Mouse (Mus musculus): ENCODE results near the gene Ints11. TPM values are rescaled to one million over a fixed set of nuclear protein-coding genes. Genes with fewer than 3 reads are reported as not detected.

Gene Ints11
- 93.1 and 95.4 TPM in 2 replicates for polyA plus RNA-seq (2014; fragmentation: Nextera tagmentation; extraction: Ambion mirVana)

DNA sequence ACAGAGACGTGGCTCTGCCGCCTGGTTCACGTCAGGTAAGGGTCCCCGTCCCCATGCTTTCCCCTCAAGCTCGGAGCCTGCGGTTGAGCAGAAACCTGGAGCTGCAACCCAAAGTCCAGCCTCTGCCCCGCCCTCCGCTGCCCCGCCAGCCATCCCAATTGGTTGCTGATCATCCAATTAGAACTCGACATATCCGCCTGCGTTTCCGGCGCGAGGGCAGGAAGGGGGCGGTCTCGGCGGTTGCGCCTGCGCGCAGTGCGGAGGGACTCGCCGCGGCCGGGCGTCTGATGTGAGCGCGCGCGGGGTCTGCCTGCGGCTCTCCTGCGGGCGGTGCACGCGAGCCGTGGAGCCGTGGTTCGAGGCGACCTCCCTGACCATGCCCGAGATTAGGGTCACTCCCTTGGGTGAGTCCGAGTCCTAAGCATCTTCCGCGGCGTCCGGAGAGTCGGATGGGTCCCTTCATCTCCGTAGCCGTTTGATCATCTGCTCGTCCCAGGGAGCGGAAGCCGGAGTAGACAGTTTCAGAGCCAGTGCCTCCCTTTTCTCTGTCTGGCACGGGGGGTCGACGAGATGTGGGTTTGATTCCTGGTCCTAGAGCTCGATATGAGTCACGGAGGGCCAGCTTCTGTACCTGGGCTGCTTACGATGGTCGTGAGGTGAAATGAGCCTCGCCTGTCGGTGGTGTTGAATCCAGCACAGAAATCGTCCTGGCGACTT is at the start of gene Ints11, which contains the start of gene Cptp:
Ints11 (plus strand) TSS at position 230 of the 717 bp plus-strand sequence.
Cptp (minus strand) TSS at position 124 of the 717 bp plus-strand sequence.
- Histone ChIP-seq H3K27ac (ENCODE audit: low read depth, low read length) (peak within 1 kb of the TSS; percentile 67), H3K4me2 (replicated peaks; ENCODE audit: low read depth, low read length) (peak within 1 kb of the TSS; percentile 91), H3K9ac (ENCODE audit: low read depth, low read length) (peak within 1 kb of the TSS; percentile 81), H3K27me3 (ENCODE audit: control insufficient read depth, insufficient read depth, low read length) (no peaks in the 10 kb centered on the region), H3K4me1 (replicated peaks; ENCODE audit: control insufficient read depth, insufficient read depth, low read length) (0 out of 2 replicates have a peak, but pooled peaks cover 3% of the 10 kb centered on the region), H3K36me3 (ENCODE audit: control insufficient read depth, insufficient read depth, low read length) (peaks cover 5% of the 10 kb centered on the region), H3K4me3 (ENCODE audit: low read depth, low read length) (peak within 1 kb of the TSS; percentile 85), H3K9me3 (ENCODE audit: control insufficient read depth, low read length) (no peaks in the 10 kb centered on the region)
- WGBS = under 1% methylated on average over 61 of the region's 63 CpGs
- ATAC-seq (ENCODE audit: low FRiP score) (peak; percentile 97), DNase-seq (ENCODE audit: low spot score) (peak; percentile 96)

DNA sequence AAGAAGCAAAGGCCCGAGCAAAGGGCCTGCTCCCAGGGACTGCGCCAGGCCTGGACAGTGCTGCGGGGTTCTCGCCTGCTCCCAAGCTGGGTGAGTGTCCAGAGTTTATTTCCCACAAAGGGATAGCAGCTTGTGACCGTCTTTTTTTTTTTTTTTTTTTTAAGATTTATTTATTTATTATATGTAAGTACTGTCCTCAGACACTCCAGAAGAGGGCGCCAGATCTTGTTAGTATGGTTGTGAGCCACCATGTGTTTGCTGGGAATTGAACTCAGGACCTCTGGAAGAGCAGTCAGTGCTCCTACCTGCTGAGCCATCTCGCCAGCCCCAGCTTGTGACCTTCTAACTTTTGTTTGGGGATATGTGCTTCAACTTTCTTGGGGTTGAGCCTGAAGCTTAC is 48.3 kb upstream of the Ints11 start:
- H3K27ac ChIP-seq (ENCODE audit: low read depth, low read length) = no peak overlapping the region
- 91% methylated on average over 7 of the region's 7 CpGs for WGBS
- peak; percentile 48 for DNase-seq (ENCODE audit: low spot score)
- no peak overlapping the region for H3K4me2 ChIP-seq (replicated peaks; ENCODE audit: low read depth, low read length)
- ATAC-seq (ENCODE audit: low FRiP score) = no peak
- no peaks in the 10 kb centered on the region for H3K9me3 ChIP-seq (ENCODE audit: control insufficient read depth, low read length)
- H3K4me3 ChIP-seq (ENCODE audit: low read depth, low read length) = no peak overlapping the region
- peaks cover 35% of the 10 kb centered on the region for H3K36me3 ChIP-seq (ENCODE audit: control insufficient read depth, insufficient read depth, low read length)
- H3K4me1 ChIP-seq (replicated peaks; ENCODE audit: control insufficient read depth, insufficient read depth, low read length) = no peaks in the 10 kb centered on the region
- no peak overlapping the region for H3K9ac ChIP-seq (ENCODE audit: low read depth, low read length)
- no peaks in the 10 kb centered on the region for H3K27me3 ChIP-seq (ENCODE audit: control insufficient read depth, insufficient read depth, low read length)

DNA sequence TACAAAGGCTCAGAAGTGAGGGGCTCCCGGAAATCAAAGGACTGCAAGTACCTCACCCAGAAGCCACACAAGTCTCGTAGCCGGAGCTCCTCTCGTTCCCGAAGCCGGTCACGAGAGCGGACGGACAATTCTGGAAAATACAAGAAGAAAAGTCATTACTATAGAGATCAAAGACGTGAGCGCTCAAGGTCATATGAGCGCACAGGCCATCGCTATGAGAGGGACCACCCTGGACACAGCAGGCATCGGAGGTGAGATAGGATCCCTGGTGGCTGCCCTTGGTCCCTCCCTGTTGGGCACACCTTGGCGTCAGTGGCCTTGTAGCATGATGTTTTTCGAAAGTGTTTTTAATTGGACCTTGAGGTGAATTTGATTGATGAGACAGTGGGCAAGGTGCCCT is 45.9 kb upstream of the Ints11 start:
- H3K36me3 ChIP-seq (ENCODE audit: control insufficient read depth, insufficient read depth, low read length) = peaks cover 26% of the 10 kb centered on the region
- ATAC-seq (ENCODE audit: low FRiP score) (no peak), DNase-seq (ENCODE audit: low spot score) (no peak)
- 95% methylated on average over 16 of the region's 16 CpGs for WGBS
- H3K4me2 ChIP-seq (replicated peaks; ENCODE audit: low read depth, low read length) = no peak overlapping the region
- no peaks in the 10 kb centered on the region for H3K4me1 ChIP-seq (replicated peaks; ENCODE audit: control insufficient read depth, insufficient read depth, low read length)
- H3K9me3 ChIP-seq (ENCODE audit: control insufficient read depth, low read length) = no peaks in the 10 kb centered on the region
- H3K27me3 ChIP-seq (ENCODE audit: control insufficient read depth, insufficient read depth, low read length) = no peaks in the 10 kb centered on the region
- no peak overlapping the region; the same call in 1 of the 2 replicates for H3K27ac ChIP-seq (ENCODE audit: low read depth, low read length)
- H3K4me3 ChIP-seq (ENCODE audit: low read depth, low read length) = no peak overlapping the region
- H3K9ac ChIP-seq (ENCODE audit: low read depth, low read length) = no peak overlapping the region

DNA sequence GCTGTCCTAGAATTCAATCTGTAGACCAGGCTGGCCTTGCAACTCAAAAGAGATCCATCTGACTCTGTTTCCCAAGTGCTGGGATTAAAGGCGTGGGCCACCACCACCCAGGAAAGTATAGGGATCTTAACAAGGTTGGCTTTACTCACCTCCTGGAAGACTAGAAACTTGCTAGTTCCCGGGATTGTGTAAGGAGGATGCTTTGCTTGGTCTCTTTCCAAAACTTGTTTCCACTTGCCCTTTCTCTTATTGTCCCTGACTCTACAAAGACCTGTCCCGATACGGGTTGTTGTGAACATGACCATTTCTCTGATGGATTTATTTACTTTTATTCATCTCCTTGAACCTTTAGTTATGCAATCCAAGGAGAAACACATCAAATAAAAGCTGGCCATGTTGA is 39.5 kb upstream of the Ints11 start:
- Histone ChIP-seq H3K36me3 (ENCODE audit: control insufficient read depth, insufficient read depth, low read length) (no peaks in the 10 kb centered on the region; the same call in 1 of the 2 replicates), H3K9ac (ENCODE audit: low read depth, low read length) (no peak overlapping the region), H3K27ac (ENCODE audit: low read depth, low read length) (no peak overlapping the region), H3K4me1 (replicated peaks; ENCODE audit: control insufficient read depth, insufficient read depth, low read length) (peaks cover 4% of the 10 kb centered on the region; the same call in 1 of the 2 replicates), H3K27me3 (ENCODE audit: control insufficient read depth, insufficient read depth, low read length) (no peaks in the 10 kb centered on the region), H3K4me3 (ENCODE audit: low read depth, low read length) (no peak overlapping the region), H3K4me2 (replicated peaks; ENCODE audit: low read depth, low read length) (no peak overlapping the region), H3K9me3 (ENCODE audit: control insufficient read depth, low read length) (no peaks in the 10 kb centered on the region)
- ATAC-seq (ENCODE audit: low FRiP score) (no peak), DNase-seq (ENCODE audit: low spot score) (no peak)
- WGBS = 92% methylated on average over 4 of the region's 4 CpGs

DNA sequence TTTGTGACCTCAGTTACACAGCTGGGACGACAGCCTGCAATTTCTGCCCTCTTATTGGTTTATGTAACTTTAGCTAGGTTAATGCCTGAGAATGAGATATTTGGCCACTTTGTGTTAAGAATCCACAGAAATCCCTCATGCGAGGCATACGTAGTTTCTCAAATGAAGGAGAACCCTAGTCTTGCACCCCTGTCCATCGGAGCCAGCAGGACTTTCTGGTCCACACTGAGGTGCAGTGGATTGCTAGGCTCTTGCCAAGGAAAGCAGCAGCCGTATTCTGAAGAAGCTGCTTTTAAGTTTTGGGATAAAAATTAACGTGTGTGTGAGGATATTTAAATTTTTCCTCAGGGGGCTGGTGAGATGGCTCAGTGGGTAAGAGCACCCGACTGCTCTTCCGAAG is 38.8 kb upstream of the Ints11 start:
- Histone ChIP-seq H3K4me1 (replicated peaks; ENCODE audit: control insufficient read depth, insufficient read depth, low read length) (peaks cover 4% of the 10 kb centered on the region; the same call in 1 of the 2 replicates), H3K4me3 (ENCODE audit: low read depth, low read length) (peak overlapping the region; percentile 90; the same call in 1 of the 2 replicates), H3K27ac (ENCODE audit: low read depth, low read length) (peak overlapping the region; percentile 60; the same call in 1 of the 2 replicates), H3K36me3 (ENCODE audit: control insufficient read depth, insufficient read depth, low read length) (no peaks in the 10 kb centered on the region; the same call in 1 of the 2 replicates), H3K9ac (ENCODE audit: low read depth, low read length) (no peak overlapping the region), H3K27me3 (ENCODE audit: control insufficient read depth, insufficient read depth, low read length) (no peaks in the 10 kb centered on the region), H3K4me2 (replicated peaks; ENCODE audit: low read depth, low read length) (peak overlapping the region; percentile 97; the same call in 1 of the 2 replicates), H3K9me3 (ENCODE audit: control insufficient read depth, low read length) (no peaks in the 10 kb centered on the region)
- DNase-seq (ENCODE audit: low spot score) (no peak), ATAC-seq (ENCODE audit: low FRiP score) (no peak)
- 60% methylated on average over 8 of the region's 8 CpGs for WGBS

DNA sequence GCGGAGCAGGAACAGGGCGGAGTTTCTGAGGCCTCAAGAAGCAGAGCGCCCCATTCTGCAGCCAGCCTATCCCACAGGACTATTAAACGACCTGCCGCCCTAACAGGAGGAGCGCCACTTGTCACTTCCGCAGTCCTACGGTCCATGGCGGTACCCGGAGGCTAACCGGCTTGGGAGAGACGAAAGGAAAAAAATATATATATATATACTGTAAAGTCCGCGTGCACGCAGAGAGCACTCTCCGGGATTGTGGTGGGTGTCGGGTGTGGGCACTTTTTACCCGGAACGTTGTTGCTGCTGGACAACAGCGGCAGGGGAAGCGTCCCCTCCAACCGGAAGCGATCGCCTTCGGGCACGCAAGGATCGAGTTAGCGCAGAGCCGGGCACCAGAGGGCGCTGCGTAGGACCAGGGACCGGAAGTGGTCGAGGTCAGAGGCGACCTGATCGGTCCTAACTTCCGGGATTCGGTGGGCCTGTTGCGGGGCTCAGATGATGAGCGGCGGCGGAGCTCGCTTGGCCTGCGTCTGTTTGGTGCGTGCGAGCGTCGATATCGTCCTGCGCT is 38.1 kb upstream of the Ints11 start, which contains the start of gene Aurkaip1:
Aurkaip1 (plus strand) TSS at position 68 of the 562 bp plus-strand sequence.
- under 1% methylated on average over 49 of the region's 49 CpGs for WGBS
- no peaks in the 10 kb centered on the region for H3K9me3 ChIP-seq (ENCODE audit: control insufficient read depth, low read length)
- peaks cover 4% of the 10 kb centered on the region; the same call in 1 of the 2 replicates for H3K4me1 ChIP-seq (replicated peaks; ENCODE audit: control insufficient read depth, insufficient read depth, low read length)
- peak within 1 kb of the TSS; percentile 90 for H3K9ac ChIP-seq (ENCODE audit: low read depth, low read length)
- H3K27me3 ChIP-seq (ENCODE audit: control insufficient read depth, insufficient read depth, low read length) = no peaks in the 10 kb centered on the region
- ATAC-seq (ENCODE audit: low FRiP score) (peak; percentile 93), DNase-seq (ENCODE audit: low spot score) (peak; percentile 99)
- peak within 1 kb of the TSS; percentile 90 for H3K4me3 ChIP-seq (ENCODE audit: low read depth, low read length)
- H3K4me2 ChIP-seq (replicated peaks; ENCODE audit: low read depth, low read length) = peak within 1 kb of the TSS; percentile 97
- H3K27ac ChIP-seq (ENCODE audit: low read depth, low read length) = peak within 1 kb of the TSS; percentile 86
- no peaks in the 10 kb centered on the region; the same call in 1 of the 2 replicates for H3K36me3 ChIP-seq (ENCODE audit: control insufficient read depth, insufficient read depth, low read length)

DNA sequence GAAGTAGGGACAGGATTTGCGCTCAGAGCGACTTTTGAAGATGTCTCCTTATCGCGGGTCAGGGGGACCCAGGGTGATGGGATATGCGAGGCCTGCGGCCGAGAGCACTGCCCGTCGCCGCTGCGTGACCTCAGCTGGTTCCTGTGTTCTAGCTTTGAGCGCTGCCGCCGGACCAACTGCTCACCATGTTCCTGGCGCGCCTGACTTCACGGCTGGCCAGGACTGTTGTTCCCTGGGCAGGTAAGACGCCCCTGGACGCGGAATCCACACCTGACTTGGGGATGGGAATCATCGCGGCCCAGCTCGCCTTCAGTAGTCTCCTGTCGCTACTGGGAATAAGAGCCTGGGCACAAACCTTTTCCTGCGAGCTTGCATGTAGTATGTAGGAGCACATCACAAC is 37.5 kb upstream of the Ints11 start:
- Histone ChIP-seq H3K4me3 (ENCODE audit: low read depth, low read length) (peak overlapping the region; percentile 90), H3K27me3 (ENCODE audit: control insufficient read depth, insufficient read depth, low read length) (no peaks in the 10 kb centered on the region), H3K27ac (ENCODE audit: low read depth, low read length) (peak overlapping the region; percentile 86), H3K9ac (ENCODE audit: low read depth, low read length) (peak overlapping the region; percentile 90), H3K4me1 (replicated peaks; ENCODE audit: control insufficient read depth, insufficient read depth, low read length) (peaks cover 4% of the 10 kb centered on the region; the same call in 1 of the 2 replicates), H3K4me2 (replicated peaks; ENCODE audit: low read depth, low read length) (peak overlapping the region; percentile 97), H3K36me3 (ENCODE audit: control insufficient read depth, insufficient read depth, low read length) (no peaks in the 10 kb centered on the region; the same call in 1 of the 2 replicates), H3K9me3 (ENCODE audit: control insufficient read depth, low read length) (no peaks in the 10 kb centered on the region)
- whole genome bisulfite sequencing = 1% methylated on average over 25 of the region's 25 CpGs
- ATAC-seq (ENCODE audit: low FRiP score) (no peak; the same call in 1 of the 2 replicates), DNase-seq (ENCODE audit: low spot score) (no peak)

DNA sequence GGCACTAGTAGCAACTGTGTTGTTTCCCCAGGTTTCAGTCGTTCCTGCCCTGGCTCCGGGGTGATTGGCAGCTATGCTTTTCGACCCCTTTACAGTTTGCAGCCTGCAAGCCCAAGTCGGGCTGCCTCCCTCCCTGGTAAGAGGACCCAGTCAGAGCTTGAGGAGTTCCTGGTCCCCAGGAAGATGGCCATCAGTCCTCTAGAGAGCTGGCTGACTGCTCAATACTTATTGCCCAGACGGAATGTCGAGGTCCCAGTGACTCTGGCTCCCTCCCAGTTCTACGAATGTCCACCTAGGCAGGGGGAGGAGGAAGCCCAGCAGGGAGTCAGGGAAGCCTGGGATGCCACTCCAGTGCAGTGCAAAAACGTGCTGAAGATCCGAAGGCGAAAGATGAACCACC is 37.0 kb upstream of the Ints11 start:
- H3K27ac ChIP-seq (ENCODE audit: low read depth, low read length) = no peak overlapping the region
- WGBS = 58% methylated on average over 10 of the region's 10 CpGs
- peak overlapping the region; percentile 90 for H3K9ac ChIP-seq (ENCODE audit: low read depth, low read length)

More for the DNA sequence above, 37.0 kb upstream of the Ints11 start:
- no peaks in the 10 kb centered on the region for H3K9me3 ChIP-seq (ENCODE audit: control insufficient read depth, low read length)
- H3K4me3 ChIP-seq (ENCODE audit: low read depth, low read length) = peak overlapping the region; percentile 90
- peak overlapping the region; percentile 97 for H3K4me2 ChIP-seq (replicated peaks; ENCODE audit: low read depth, low read length)
- no peaks in the 10 kb centered on the region; the same call in 1 of the 2 replicates for H3K36me3 ChIP-seq (ENCODE audit: control insufficient read depth, insufficient read depth, low read length)
- no peak for DNase-seq (ENCODE audit: low spot score)
- H3K4me1 ChIP-seq (replicated peaks; ENCODE audit: control insufficient read depth, insufficient read depth, low read length) = peaks cover 4% of the 10 kb centered on the region; the same call in 1 of the 2 replicates
- H3K27me3 ChIP-seq (ENCODE audit: control insufficient read depth, insufficient read depth, low read length) = no peaks in the 10 kb centered on the region
- ATAC-seq (ENCODE audit: low FRiP score) = no peak

Data from hindbrain, embryonic 11.5 days (tissue).